Mouse (Mus musculus) kidney, adult 2 months (tissue): Measurements from ENCODE around the gene Platr17.
"Not testable (repeated sequence)": the region's sequence is repeated elsewhere in the genome, so short reads cannot be mapped to it uniquely, and the experiment has no call there.

Source experiments
- CTCF ChIP-seq: fragments of 200-500 bp; conservative IDR thresholded peaks from 2 replicates; pipeline ENCODE4 v1.5.1; 2011; ENCODE audit warnings: low read depth, mild to moderate bottlenecking, control low read depth, low read length, moderate library complexity, mixed read lengths; ENCODE audit not compliant: insufficient read depth, insufficient read length
- POLR2A ChIP-seq: fragments of 200-500 bp; IDR thresholded peaks from one replicate; pipeline ENCODE4 v1.6.1; 2011; ENCODE audit warnings: low read depth, low read length, control low read depth

- TF ChIP-seq POLR2A, CTCF: not testable (repeated sequence)
Measured at GRCm38 (mm10) chr17:33887802-33888201, 17.1 kb upstream of the Platr17 start.
